15 mouse cellular contexts compared by ENCODE assay signal in genomic region chr4:104337279-104337678, GRCm38 (mm10).
"Had no signal": no experiment of that assay in that cellular context is flagged by ENCODE, and none has a peak within 500 bp of the region (broad histone marks: within the 10 kb centered on the region; RNA-seq: fewer than 3 reads in every experiment).

No protein-coding gene starts in this region.

- H3K4me1 ChIP-seq: liver, embryonic 13.5 days; neural tube, embryonic 12.5 days; stomach, embryonic 15.5 days had no signal

- H3K4me2 ChIP-seq: liver, embryonic 13.5 days; midbrain, embryonic 11.5 days; neural tube, embryonic 12.5 days; stomach, embryonic 15.5 days had no signal

- DNase-seq: kidney, adult 18-20 months; kidney, adult 9 months; kidney, postnatal 25 days; liver, embryonic 13.5 days; lung, adult 2 months; lung, postnatal 14 days; lung, postnatal 4 days; midbrain, embryonic 14.5 days; retina, postnatal 1 day; right cerebral cortex, postnatal 25 days; spleen, adult 18-20 months; thymus, postnatal 25 days had no signal

- H3K4me3 ChIP-seq: liver, embryonic 13.5 days; neural tube, embryonic 12.5 days; stomach, embryonic 15.5 days had no signal

- H3K9me3 ChIP-seq: liver, embryonic 13.5 days; neural tube, embryonic 12.5 days; stomach, embryonic 15.5 days had no signal

- H3K9ac ChIP-seq: liver, embryonic 13.5 days; neural tube, embryonic 12.5 days; stomach, embryonic 15.5 days had no signal

- H3K36me3 ChIP-seq: liver, embryonic 13.5 days; neural tube, embryonic 12.5 days; stomach, embryonic 15.5 days had no signal

- H3K27me3 ChIP-seq: liver, embryonic 13.5 days; neural tube, embryonic 12.5 days; stomach, embryonic 15.5 days had no signal

- H3K27ac ChIP-seq: liver, embryonic 13.5 days; neural tube, embryonic 12.5 days; stomach, embryonic 15.5 days had no signal
